Mouse (Mus musculus): ENCODE results near the gene Haus5.

The Haus5 gene

GRCm38 (mm10) chr7:30664529-30665200 lies at the start of gene Haus5:
Gene Haus5, minus strand, starts transcription at chr7:30664994.
- peak; percentile 95 for DNase-seq

- DNase-seq = no peak
Measured at GRCm38 (mm10) chr7:30711942-30712341, 47.1 kb upstream of the Haus5 start, which contains the start of gene Atp4a. Gene Atp4a, plus strand, starts transcription at chr7:30712209.

GRCm38 (mm10) chr7:30707441-30707840 lies 42.6 kb upstream of the Haus5 start:
- no peak for DNase-seq

- no peak for DNase-seq
Measured at GRCm38 (mm10) chr7:30706214-30706882, 41.6 kb upstream of the Haus5 start.

- DNase-seq = no peak
Measured at GRCm38 (mm10) chr7:30698589-30698988, 33.8 kb upstream of the Haus5 start, which contains the start of gene 2200002J24Rik. Gene 2200002J24Rik, plus strand, starts transcription at chr7:30698926.

GRCm38 (mm10) chr7:30698101-30698500 lies 33.3 kb upstream of the Haus5 start:
- DNase-seq = no peak

DNA sequence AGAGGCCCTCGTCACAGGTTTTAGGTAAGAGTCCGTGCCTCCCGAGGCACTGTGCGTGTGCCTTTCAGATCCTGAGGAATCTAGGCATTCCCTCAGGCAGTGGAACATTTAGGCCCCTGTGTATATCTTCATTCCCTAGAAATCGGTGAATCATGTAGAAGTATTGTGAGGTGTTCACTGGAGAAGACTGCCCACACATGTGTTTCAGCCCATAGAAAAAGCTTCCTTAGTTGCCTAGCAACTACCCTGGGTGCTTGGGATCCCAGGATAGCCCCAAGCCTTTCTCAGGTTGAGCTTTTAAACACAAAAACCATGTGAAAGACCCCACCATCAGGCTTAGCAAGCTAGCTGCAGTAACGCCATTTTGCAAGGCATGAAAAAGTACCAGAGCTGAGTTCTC lies 23.5 kb upstream of the Haus5 start:
- no peak for DNase-seq

DNA sequence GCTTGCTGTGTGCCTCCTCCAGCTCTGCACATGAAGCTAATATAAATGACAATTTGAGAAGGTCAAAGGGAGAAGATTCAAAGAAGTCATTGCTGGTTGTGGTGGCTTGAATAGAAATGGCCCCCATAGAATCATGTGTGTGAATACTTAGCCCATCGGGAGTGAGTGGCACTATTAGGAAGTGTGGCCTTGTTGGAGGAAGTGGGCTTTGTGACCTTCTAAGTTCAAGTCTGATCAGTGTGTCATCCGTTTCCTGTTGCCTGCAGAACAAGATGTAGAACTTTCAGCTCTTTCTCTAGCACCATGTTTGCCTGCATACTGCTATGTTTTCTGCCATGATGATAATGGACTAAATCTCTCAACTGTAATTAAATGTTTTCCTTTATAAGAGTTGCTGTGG lies 18.6 kb upstream of the Haus5 start:
- DNase-seq = no peak

DNA sequence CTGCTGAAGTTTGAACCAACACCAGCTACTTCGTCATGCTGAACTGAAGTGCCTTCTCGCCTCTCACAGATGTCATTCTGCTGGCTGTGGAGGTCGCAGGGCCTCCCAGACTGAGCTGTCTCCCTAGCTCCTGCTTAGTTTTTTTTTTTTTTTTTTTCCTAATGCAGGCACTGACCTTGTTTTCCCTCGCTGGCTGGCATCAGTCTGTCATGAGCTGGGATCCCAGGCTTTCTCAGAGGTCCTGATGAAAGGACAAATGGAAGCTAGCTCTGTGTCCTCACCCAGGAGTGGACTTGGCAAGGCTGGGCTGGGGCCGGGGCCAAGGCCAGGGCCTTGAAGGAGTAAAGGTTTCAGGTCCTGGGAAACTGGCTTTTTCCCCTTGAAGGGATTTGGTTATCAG lies 17.1 kb upstream of the Haus5 start:
- DNase-seq = no peak

GRCm38 (mm10) chr7:30678263-30678975 lies 13.6 kb upstream of the Haus5 start:
- peak; percentile 61 to 83 for DNase-seq

GRCm38 (mm10) chr7:30671480-30671879 lies 6.7 kb upstream of the Haus5 start, which contains the start of gene Pmis2:
Gene Pmis2, minus strand, starts transcription at chr7:30671605.
- DNase-seq = no peak

DNA sequence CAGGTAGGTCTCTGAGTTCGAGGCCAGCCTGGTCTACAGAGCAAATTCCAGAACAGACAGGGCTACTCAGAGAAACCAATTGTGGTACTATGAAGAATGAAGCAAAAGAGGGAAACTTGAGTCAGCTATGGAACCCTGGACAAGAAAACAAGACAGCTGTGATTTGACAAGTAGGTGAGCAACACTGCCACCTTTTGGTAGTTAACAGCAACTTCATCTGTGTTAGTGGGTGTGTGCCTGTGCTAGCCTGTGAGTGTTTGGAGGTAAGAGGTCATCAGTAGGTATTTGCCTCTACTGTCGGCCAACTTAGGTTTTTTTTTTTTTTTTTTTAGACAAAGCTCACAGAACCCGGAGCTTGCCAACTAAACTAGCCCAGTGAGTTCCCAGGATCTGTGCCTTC lies 4.4 kb upstream of the Haus5 start:
- DNase-seq = no peak

DNA sequence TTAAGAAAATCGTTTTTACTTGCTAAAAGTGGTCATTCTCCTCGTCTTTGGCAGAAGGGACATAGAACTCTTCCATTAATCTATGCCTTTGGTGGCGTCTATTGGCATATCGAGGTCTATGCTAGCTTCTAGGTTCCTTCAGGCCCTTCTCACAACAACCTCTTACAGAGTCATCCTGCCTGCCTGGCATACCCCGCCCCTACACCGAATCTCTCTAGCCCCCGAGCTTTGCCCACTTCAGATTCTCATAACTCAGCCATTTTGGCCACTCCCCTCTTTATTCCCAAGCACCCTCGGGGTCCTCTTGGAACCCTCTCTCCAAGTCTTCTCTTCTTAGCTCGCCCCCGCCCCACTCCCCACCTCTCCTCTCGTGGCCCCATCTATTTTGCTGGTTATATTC lies 527 bp upstream of the Haus5 start:
- DNase-seq = peak; percentile 28 to 32

DNA sequence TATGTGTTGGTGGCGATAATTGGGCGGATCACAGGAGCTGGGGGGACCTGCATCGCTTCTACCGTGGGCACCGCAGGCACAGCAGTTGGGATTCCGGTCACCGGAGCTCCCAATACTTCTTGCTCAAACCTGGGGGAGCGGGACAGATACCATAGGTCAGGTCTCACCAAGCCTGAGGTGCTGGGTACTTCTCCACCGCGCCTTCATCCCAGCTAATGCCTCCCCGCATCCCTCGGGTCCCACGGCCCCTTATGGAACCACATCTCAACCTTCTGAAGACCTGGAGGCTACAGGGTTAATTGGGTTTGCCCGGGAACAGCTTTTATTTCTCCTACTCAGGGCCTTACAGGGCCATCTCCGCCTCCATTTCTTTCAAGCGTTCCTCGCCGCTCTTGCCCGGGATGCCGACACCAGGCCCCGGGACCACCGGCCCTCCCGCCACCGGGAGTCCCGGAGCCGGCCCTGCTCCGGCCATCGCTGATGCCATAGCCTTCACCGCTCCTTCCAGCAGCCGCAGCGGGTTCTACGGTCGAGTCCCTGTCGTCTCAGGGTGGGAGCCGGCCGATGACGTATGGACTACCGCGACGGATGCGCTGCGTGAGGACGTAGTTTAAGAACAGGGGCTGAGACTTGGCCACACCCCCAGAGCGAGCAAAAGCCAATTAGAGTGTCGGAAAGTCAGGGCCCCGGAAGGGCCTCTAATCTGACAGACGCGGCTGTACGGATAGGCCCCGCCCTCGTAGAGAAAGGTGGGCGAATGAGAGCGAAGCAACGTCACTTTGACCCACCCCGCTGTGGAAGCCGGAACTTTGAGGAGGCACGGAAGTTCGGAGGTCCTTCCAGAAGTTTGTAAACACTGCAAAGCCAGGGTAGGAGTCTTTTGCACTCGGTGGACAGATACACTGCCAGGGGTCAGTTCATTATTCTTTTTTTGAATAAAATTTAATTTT lies 14.9 kb downstream of the Haus5 start, which contains the start of gene Rbm42:
Gene Rbm42, minus strand, starts transcription at position 727 of the 950 bp plus-strand sequence.
- DNase-seq = peak; percentile 98

DNA sequence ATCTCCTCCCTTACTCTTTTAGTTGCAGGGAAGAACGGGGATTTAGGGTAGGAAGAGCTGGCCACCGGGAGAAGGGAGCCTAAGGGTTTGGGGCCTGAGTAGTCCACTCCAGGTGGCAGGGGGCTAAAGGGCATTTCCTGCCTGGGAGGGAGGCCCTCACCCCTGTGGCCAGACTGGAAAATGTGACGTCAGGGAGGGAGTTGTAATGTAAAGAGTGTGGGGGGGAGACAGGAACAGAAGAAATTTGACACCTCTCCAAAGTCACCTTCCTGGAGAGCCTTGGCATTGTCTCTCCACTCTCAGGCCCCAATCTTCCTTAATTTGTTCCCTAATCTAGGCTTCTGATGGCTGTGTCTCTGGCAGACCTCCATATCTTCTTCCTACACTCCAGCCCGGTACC lies 25.7 kb downstream of the Haus5 start:
- DNase-seq = no peak

- no peak for DNase-seq
Measured at GRCm38 (mm10) chr7:30636395-30636794, 28.4 kb downstream of the Haus5 start.

- no peak for DNase-seq
Measured at GRCm38 (mm10) chr7:30635752-30636151, 29.0 kb downstream of the Haus5 start, which contains the start of gene Etv2. Gene Etv2, minus strand, starts transcription at chr7:30635852.

GRCm38 (mm10) chr7:30634621-30635020 lies 30.2 kb downstream of the Haus5 start:
- DNase-seq = peak in 1 of 2 experiments; percentile 55

- DNase-seq = no peak
Measured at GRCm38 (mm10) chr7:30633762-30634412, 30.9 kb downstream of the Haus5 start.

GRCm38 (mm10) chr7:30629013-30629412 lies 35.8 kb downstream of the Haus5 start:
- DNase-seq = no peak

- no peak for DNase-seq
Measured at GRCm38 (mm10) chr7:30626647-30627046, 38.1 kb downstream of the Haus5 start.
